Mouse (Mus musculus) inflammation-experienced regulatory T-cells, adult 6 months (primary cell): Measurements from ENCODE around the gene Wnt9a. TPM values are rescaled to one million over a fixed set of nuclear protein-coding genes. Genes with fewer than 3 reads are reported as not detected.
"Not testable (repeated sequence)": the region's sequence is repeated elsewhere in the genome, so short reads cannot be mapped to it uniquely, and the experiment has no call there.

Source experiments
- ATAC-seq: one replicate; pipeline ENCODE4 v1.8.0; 2017
- polyA plus RNA-seq, 3 experiments: library from polyadenylated mRNA; unstranded; fragments of 100-300 nt; shearing (Covaris generic); gene quantifications; one replicate each; pipeline ENCODE4 v1.2.1; 2017

The Wnt9a gene
- polyA plus RNA-seq, 3 experiments from 2014 or later = not detected

DNA sequence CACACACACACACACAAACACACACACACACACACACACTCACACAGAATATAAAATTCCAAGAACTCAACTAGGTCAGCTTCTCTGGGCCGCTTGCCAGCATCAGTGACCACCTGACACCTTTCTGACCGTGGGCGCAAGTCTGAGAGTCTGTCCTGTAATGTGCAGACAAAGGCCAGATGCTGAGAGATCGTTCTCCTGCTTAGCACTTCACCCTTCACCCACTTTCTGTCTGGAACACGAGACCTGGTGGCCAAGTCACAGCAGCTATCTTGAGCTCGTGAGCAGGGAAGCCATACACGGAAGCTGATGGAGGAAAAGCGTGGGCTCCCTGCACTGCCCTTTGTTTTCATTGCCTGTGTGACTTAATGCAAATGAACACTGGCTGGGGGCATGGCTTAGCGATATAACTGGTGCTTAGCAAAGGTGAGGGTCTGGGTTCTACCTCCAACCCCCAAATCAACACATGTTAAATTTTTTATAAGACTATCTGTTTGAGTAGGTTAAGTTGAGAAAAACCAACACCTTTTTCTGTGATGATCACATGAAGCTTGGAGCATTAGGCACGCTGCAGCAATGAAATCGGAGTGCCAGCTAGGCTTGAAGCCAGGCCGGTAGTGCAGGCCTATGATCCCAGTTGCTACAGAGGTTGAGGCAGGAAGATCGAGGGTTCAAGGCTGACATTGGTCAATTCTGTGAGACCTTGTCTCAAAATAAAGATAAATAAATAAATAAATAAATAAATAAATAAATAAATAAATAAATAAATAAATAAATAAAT is 31.4 kb downstream of the Wnt9a start:
- no peak for ATAC-seq

DNA sequence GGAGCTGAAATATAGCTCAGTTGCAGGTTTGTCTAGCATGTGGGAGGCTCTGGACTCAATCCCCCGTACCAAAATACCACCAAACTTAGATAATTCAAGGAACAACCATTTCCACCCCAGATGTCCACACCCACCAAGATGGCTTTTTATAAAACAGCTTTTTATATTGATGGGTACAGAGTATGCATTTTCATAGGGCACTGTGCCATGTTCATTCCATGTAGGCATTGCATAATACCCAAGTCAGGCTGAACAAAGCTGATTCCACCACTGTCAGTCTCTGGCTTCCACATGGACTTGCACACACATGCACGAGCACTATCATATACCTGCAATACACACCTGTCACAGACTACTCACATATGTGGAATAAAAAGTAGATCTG is 32.0 kb downstream of the Wnt9a start:
- no peak for ATAC-seq

GRCm38 (mm10) chr11:59342956-59343355 is 36.2 kb downstream of the Wnt9a start:
- ATAC-seq = no peak

GRCm38 (mm10) chr11:59346166-59346910 is 39.6 kb downstream of the Wnt9a start:
- no peak for ATAC-seq

DNA sequence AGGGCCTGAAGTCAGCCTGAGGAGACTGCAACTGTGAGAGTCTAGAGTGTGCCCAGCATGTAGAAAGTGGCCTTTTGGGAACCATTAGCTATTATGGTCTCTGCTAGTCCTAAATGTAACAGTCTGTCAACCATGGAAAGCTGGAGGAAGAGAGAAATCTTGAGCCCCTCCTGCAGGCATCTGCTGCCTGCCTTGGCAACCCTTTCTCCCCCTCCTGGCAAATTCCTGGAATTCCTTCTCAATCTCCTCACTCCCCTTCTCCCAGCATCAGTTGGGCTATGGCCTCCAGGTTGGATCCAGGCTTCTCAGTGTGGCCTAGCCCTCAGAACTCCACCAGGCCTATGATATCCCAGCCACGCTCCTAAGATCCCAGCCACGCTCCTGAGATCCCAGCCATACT is 43.6 kb downstream of the Wnt9a start:
- ATAC-seq = no peak

DNA sequence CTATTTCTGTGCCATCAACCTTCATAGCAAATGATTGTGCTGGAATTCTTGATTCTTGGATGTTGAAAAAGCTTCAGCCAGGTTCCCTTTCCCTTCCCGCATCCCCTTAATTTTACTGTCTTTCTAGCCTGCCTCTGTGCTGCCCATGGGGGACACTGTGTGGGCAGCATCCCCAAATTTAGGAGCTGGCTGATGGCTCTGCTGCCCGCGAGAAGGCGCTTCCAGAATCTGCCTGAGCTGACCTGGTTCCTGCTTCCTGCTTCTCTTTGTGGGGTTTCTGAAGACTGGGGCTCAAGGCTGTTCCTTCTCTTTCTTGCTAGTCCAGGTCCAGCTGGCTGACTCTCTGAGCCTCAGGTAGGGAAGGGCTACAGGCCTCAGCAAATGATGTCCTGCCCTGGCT is 48.1 kb downstream of the Wnt9a start:
- ATAC-seq = no peak

DNA sequence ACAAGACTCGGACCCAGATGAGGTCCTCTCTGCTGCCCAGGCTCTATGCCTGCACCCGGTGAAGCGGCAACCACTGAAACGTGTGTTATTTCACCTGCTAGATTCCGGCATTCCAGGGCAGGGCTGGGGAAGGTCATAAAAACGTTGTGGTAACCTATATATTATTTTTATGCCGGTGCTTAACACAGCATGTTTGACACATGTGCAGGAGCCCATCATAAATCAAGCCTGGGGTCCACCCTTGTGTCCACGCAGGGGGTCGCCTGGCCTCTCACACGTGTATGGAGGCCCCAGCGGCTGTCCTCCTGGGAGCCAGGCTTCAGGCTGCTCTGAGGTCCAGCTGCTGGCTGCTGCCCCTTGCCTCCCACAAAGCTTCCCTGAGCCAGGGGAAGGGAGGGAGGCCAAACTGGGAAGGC is 50.2 kb downstream of the Wnt9a start:
- ATAC-seq = no peak

DNA sequence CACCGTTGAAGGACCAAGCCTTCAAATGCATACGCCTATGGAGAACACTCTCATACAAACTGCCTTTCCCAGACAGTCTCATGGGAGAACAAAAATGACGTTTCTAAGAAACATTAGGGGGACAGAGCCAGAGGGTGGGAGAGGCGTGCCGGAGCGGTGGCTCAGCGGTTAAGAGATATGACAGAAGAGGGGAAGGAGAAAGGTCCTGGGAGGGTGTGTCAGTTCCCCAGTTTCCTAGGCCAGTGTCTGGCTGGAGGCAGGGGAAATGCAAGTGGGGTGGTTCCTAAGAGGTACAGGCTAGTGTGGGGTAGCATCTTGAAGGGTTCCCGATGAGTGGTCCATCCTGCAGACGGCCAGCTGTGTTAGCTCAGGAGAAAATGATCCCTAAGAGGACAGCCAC is 54.6 kb downstream of the Wnt9a start:
- no peak for ATAC-seq

GRCm38 (mm10) chr11:59364007-59364406 is 57.3 kb downstream of the Wnt9a start:
- no peak for ATAC-seq

- no peak for ATAC-seq
Measured at GRCm38 (mm10) chr11:59364417-59364816, 57.7 kb downstream of the Wnt9a start.

- no peak for ATAC-seq
Measured at GRCm38 (mm10) chr11:59366031-59366430, 59.3 kb downstream of the Wnt9a start.

- no peak for ATAC-seq
Measured at GRCm38 (mm10) chr11:59366633-59367032, 59.9 kb downstream of the Wnt9a start.

DNA sequence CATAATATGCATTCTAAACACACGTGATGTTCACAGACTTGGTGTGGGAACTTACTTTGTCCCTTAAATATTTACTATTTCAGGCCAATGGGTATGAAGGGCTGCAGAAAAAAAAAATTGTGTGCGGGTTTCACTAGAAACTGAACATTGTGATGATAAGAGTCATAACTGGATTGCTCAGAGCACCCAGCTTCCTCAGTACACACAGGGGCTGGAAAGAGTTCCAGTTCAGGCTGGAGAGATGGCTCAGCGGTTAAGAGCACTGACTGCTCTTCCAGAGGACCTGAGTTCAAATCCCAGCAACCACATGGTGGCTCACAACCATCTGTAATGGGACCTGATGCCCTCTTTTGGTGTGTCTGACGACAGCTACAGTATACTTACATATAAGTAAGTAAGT is 61.2 kb downstream of the Wnt9a start:
- not testable (repeated sequence) for ATAC-seq

DNA sequence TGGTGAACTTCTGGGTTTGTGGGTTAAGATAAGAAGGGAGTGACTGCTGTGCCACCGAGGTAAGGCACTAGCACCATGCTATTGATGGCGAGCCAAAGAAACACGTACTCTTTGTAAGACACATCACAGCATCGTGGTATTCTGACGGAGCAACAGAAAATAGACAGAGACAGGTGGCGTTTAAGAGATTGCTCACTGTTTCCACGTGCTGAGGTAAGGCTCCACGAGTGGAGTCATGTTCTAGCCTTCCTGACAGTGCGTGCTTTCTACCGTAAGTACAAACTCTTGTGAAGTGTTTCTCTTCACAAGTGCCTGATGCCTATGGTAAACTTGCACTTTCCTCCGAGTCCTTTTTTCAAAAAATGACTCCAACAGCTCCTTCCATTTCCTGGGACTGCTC is 63.1 kb downstream of the Wnt9a start:
- no peak for ATAC-seq

- ATAC-seq = no peak
Measured at GRCm38 (mm10) chr11:59375475-59375874, 68.7 kb downstream of the Wnt9a start, which contains the start of gene Prss38. Prss38 (minus strand) TSS chr11:59375657.

DNA sequence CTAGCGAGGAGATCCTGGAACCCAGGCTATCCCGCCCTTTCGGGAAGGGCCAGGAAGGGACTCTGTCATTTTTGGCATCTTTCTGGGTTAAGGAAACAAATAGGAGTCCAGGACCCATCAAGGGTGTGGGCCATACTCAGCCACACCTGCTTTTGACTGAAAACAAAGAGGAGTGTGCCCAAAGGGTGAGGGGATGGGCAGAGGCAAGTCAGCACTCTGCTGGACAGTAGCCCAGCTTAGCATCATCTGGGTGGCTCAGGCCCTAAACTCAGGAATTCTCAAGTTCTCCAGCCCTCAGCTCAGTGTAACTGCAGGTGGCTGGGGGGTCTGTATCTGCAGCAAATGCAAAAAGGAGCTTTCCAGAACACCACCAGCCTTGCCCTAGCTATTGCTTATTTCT is 71.3 kb downstream of the Wnt9a start:
- no peak for ATAC-seq

- no peak for ATAC-seq
Measured at GRCm38 (mm10) chr11:59379547-59379946, 72.8 kb downstream of the Wnt9a start.

Other genes with a start within 250 kb of the Wnt9a start
- not detected for gene Obscn, start 170.5 kb upstream of the Wnt9a start, polyA plus RNA-seq
- gene Iba57, start 143.2 kb upstream of the Wnt9a start, polyA plus RNA-seq = 1 to 10 TPM; 1.3 to 1.5 (median 1.4) TPM
- not detected for gene Gjc2, start 123.7 kb upstream of the Wnt9a start, polyA plus RNA-seq
- gene Guk1, start 114.7 kb upstream of the Wnt9a start, polyA plus RNA-seq = 10 to 100 TPM; 58.6 to 65.6 (median 60.5) TPM
- gene Mrpl55, start 104.4 kb upstream of the Wnt9a start, polyA plus RNA-seq = 10 to 100 TPM; 43.4 to 49.1 (median 46.7) TPM
- gene 2310033P09Rik, start 98.6 kb upstream of the Wnt9a start, polyA plus RNA-seq = 10 to 100 TPM; 19.6 to 22.1 (median 19.8) TPM
- 100 to 1,000 TPM; 339 to 371 (median 345) TPM for gene Arf1, start 78.7 kb upstream of the Wnt9a start, polyA plus RNA-seq
- under 1 TPM in 1 of 3 experiments, not detected in 2; 0.24 TPM for gene Wnt3a, start 16.2 kb upstream of the Wnt9a start, polyA plus RNA-seq
- under 1 TPM in 1 of 3 experiments, not detected in 2; 0.27 TPM for gene Prss38, start 68.7 kb downstream of the Wnt9a start, polyA plus RNA-seq
- gene Jmjd4, start 143.1 kb downstream of the Wnt9a start, polyA plus RNA-seq = 1 to 10 TPM; 3.6 to 5.8 (median 5.2) TPM
- 10 to 100 TPM; 42.0 to 62.2 (median 50.1) TPM for gene Snap47, start 144.3 kb downstream of the Wnt9a start, polyA plus RNA-seq
- 1 to 10 TPM; 4.1 to 4.7 (median 4.2) TPM for gene Zfp867, start 165.5 kb downstream of the Wnt9a start, polyA plus RNA-seq
- 10 to 100 TPM in 1 of 3 experiments, 1 to 10 TPM in 2; 9.3 to 10.0 (median 9.7) TPM for gene Zkscan17, start 219.8 kb downstream of the Wnt9a start, polyA plus RNA-seq
- gene Nlrp3, start 234.6 kb downstream of the Wnt9a start, polyA plus RNA-seq = not detected